Mouse (Mus musculus): Measurements from ENCODE around the gene Kpna3. TPM values are rescaled to one million over a fixed set of nuclear protein-coding genes. Genes with fewer than 3 reads are reported as not detected.

Gene Kpna3
- polyA plus RNA-seq, 1 experiment, result 56.8 TPM

DNA sequence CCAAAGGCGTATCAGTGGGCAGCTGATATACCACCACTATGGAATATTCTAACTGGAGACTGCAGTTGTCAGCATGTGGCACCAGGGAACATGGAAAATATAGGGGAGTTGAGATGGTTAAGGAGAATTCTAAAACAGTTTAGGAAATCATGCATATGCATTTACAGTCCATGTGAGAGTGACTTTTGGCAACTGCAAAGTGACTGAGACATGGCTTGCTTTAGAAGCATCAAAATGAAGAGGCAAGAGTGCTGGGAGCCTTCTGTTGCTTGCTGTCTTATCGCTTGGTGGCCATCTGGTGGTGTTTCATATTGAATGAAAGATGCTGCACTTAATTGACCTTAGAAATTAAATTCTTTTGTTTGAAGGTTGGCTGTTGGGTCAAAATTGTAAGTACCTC lies 72.4 kb downstream of the Kpna3 start:
- TF ChIP-seq POLR2A (IDR thresholded peaks at IDR 0.05; ENCODE audit: borderline replicate concordance, extremely low read depth, insufficient read depth, insufficient read length, poor library complexity, severe bottlenecking) (no peak), CTCF (IDR thresholded peaks at IDR 0.05; ENCODE audit: borderline replicate concordance, extremely low read depth, insufficient read depth, insufficient read length) (no peak)
- DNase-seq (ENCODE audit: low read depth), result peak; percentile 47

DNA sequence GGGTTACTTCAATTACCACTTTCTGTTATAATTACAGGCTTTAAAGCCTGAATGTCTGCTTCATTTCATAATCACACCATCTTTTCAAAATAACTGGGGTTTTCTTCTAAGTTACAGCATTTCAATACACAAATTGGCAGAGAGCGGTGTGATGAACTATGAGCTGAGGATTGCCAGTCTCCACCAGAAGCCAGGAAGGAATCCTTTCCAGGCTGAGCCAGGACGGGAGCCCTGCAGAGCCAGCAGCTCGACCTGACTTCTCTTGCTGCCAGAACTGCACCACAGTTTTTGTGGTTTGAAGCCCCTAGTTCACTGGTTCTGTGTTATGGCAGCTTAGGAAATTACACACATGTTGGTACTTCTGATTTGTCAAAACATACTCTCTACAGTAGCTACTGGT lies 75.0 kb downstream of the Kpna3 start:
- no peak for TF ChIP-seq POLR2A (IDR thresholded peaks at IDR 0.05; ENCODE audit: borderline replicate concordance, extremely low read depth, insufficient read depth, insufficient read length, poor library complexity, severe bottlenecking)
- no peak for TF ChIP-seq CTCF (IDR thresholded peaks at IDR 0.05; ENCODE audit: borderline replicate concordance, extremely low read depth, insufficient read depth, insufficient read length)

DNA sequence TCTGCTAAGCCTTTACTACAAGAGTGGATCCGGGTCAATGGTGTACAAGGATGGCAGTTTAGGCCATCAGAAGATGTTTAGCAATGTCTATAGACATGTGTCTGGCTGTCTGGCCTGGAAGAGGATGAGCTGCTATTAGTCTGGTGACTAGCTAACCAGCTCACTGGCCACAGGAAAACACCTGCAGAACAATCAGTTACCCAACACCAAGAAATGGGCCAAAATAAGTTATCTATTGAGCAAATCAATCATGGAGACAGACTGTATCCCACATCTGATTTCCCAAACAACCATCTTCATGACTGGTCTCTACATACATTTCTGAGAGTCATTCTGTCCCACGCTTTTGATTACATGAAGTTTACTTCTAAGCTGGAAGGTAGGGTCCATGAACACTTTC lies 75.9 kb downstream of the Kpna3 start:
- no peak for DNase-seq (ENCODE audit: low read depth)
- TF ChIP-seq CTCF (IDR thresholded peaks at IDR 0.05; ENCODE audit: borderline replicate concordance, extremely low read depth, insufficient read depth, insufficient read length) (no peak), POLR2A (IDR thresholded peaks at IDR 0.05; ENCODE audit: borderline replicate concordance, extremely low read depth, insufficient read depth, insufficient read length, poor library complexity, severe bottlenecking) (no peak)

More for the DNA sequence above, 75.0 kb downstream of the Kpna3 start:
- DNase-seq (ENCODE audit: low read depth), result no peak

DNA sequence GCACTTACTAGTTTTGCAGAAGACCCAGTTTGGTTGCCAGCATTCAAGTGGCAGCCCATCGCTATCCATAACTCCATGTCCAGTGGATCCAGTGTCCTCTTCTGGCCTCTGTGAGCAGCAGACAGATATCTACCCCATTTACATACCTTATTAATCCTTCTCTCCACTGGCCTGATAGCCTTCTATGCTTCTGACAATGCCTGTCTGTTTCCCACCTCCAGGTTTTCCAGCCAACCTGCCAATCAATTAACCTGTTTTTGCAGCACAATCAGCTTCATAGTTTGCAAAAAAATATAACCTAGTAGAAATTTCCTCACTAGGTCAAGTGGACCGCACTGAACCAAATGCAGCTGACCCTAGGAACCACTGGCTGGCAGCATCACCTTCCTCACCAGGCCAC lies 77.4 kb downstream of the Kpna3 start:
- TF ChIP-seq CTCF (IDR thresholded peaks at IDR 0.05; ENCODE audit: borderline replicate concordance, extremely low read depth, insufficient read depth, insufficient read length) (no peak), POLR2A (IDR thresholded peaks at IDR 0.05; ENCODE audit: borderline replicate concordance, extremely low read depth, insufficient read depth, insufficient read length, poor library complexity, severe bottlenecking) (no peak)
- DNase-seq (ENCODE audit: low read depth), result no peak

DNA sequence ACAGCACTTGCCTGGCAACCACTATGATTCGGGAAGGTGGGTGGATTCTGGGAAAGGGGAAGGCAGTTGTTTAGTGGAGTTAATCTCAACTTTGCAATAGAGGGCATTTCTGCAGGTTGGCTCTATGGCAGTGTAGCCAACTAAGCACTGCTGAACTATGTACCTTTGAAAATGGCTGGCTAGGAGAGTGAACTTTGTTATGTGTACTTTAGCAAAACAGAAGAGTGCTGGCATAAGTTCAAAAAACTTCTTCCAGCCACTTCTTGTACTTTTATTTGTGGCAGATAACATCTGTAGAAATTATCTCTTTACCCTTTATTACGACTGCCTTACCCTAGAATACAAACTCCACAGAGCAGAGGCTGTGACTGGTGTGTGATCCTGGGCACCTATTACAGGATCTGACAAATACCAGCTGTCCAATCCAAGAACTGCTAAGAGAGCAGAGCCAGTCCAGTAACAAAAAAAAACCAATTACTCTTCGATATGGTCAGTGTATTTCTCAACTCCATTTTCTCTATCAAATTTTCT lies 78.6 kb downstream of the Kpna3 start:
- no peak for DNase-seq (ENCODE audit: low read depth)
- no peak for TF ChIP-seq POLR2A (IDR thresholded peaks at IDR 0.05; ENCODE audit: borderline replicate concordance, extremely low read depth, insufficient read depth, insufficient read length, poor library complexity, severe bottlenecking)
- TF ChIP-seq CTCF (IDR thresholded peaks at IDR 0.05; ENCODE audit: borderline replicate concordance, extremely low read depth, insufficient read depth, insufficient read length), result no peak

DNA sequence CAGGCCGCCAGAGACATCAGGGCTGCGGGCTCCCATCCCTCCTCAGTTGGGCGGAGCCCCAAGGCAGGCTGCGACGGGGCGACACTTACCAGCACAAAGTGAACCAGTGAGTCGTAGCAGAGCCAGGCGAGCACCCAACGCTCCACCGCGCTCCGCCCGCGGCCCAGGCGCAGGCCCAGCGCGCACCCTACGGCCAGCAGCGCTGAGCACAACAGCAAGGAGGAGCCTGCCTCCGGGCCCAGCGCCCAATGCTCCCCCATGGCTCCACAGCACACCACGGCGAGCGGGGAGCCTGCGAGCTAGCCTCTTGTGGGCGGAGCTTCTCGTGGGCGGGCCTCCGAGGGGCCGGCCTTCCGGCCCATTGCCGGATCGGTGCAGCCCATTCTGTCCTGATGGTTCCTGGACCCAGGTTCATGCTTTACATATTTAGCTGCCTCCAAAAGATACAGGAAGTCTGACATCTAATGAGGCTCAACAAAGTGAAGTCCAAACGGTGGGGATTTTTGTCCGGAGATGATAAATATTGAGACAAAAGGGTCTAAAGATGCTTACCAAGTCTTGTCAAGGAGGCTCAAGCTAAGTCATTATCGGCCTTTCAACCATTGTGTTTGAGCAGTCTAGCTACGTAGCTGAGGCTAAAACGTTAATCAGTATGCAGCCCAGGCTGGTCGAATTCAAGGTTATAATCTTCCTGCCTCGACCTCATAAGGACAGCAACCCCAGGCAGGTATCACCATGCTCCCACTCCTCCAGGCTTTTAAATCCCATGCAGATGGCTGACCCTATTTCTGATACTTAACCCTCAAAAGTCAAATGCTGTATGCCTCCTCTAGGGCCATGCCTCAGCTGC lies 79.3 kb downstream of the Kpna3 start, which contains the start of gene Ebpl:
TSS of gene Ebpl (minus strand) at position 309 of the 850 bp plus-strand sequence.
- TF ChIP-seq POLR2A (IDR thresholded peaks at IDR 0.05; ENCODE audit: borderline replicate concordance, extremely low read depth, insufficient read depth, insufficient read length, poor library complexity, severe bottlenecking), result peak; percentile 80
- 0 out of 2 replicates have a peak, but pooled peaks have one; percentile 0 for TF ChIP-seq CTCF (IDR thresholded peaks at IDR 0.05; ENCODE audit: borderline replicate concordance, extremely low read depth, insufficient read depth, insufficient read length)
- DNase-seq (ENCODE audit: low read depth), result peak; percentile 95

DNA sequence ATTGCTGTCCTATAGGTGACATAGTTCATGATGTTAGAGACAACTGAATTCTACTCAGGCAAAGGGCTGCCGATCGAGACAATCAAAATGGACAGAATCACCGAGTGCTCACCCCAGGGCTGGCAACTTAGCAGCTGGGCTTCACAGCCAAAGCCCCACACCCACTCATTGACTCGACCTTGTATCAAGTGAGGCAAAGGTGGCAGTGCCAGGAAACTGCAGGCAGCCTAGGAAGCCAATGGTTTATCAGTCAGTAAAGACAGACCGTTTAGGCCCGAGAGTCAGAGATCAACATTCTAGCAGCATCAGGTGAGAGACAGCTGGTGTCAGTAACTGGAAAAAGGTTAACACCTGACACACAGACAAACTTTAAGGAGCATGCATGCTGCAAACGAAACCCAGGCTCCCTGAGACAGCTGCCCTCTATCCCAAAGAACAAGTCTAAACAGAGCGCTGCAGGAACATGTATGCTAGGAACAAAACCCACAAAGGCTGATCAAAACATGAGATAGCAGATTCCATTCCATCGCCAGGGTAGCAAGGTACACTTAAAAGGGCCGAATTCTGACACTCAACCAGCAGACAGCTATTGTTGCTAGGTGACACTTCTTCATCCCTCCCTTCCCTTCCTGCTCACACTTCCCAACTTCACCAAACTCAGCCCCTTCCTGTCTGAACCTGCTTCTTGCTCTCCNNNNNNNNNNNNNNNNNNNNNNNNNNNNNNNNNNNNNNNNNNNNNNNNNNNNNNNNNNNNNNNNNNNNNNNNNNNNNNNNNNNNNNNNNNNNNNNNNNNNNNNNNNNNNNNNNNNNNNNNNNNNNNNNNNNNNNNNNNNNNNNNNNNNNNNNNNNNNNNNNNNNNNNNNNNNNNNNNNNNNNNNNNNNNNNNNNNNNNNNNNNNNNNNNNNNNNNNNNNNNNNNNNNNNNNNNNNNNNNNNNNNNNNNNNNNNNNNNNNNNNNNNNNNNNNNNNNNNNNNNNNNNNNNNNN lies 85.1 kb downstream of the Kpna3 start:
- no peak for DNase-seq (ENCODE audit: low read depth)

DNA sequence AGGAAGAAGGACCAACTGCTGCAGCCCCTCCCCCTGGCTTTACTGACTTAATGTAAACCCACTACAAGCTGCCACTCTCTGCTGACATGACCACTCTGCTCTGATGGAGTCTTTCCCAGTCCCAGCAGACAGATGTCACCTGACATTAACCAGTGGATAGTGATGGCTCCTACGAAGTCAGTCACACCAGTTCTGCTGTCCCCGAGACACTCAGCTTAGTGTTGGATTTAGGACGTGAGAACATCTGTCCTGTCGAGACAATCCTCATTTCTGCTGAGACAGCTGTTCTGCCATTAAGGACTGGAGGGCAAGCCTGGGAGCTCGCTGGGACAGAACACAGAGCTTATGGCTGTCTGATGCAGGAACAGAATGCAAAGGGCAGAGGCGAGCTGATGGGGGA lies 88.9 kb downstream of the Kpna3 start:
- TF ChIP-seq CTCF (IDR thresholded peaks at IDR 0.05; ENCODE audit: borderline replicate concordance, extremely low read depth, insufficient read depth, insufficient read length), result no peak
- TF ChIP-seq POLR2A (IDR thresholded peaks at IDR 0.05; ENCODE audit: borderline replicate concordance, extremely low read depth, insufficient read depth, insufficient read length, poor library complexity, severe bottlenecking), result no peak
- no peak for DNase-seq (ENCODE audit: low read depth)

More for the DNA sequence above, 85.1 kb downstream of the Kpna3 start:
- TF ChIP-seq CTCF (IDR thresholded peaks at IDR 0.05; ENCODE audit: borderline replicate concordance, extremely low read depth, insufficient read depth, insufficient read length) (no peak), POLR2A (IDR thresholded peaks at IDR 0.05; ENCODE audit: borderline replicate concordance, extremely low read depth, insufficient read depth, insufficient read length, poor library complexity, severe bottlenecking) (no peak)

DNA sequence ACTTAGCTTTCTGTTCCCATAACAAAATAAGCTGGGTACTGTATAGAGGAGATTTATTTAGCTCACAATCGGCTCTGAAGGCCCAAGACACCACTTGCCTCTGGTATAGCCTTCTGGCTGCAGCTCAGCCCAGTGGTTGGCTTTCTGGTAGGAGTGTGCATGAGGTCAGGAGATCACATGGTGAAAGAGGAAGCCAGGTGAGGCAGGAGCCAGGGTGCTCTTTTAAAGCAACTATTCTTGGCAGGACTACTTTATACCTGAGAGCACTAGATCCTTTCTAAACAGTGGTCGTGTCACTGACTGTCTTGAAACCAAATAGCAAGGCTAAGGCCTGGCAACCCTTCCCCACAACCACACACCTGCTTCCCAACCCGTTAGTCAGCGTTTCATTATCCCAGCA lies 89.8 kb downstream of the Kpna3 start:
- TF ChIP-seq POLR2A (IDR thresholded peaks at IDR 0.05; ENCODE audit: borderline replicate concordance, extremely low read depth, insufficient read depth, insufficient read length, poor library complexity, severe bottlenecking) (no peak), CTCF (IDR thresholded peaks at IDR 0.05; ENCODE audit: borderline replicate concordance, extremely low read depth, insufficient read depth, insufficient read length) (no peak)
- DNase-seq (ENCODE audit: low read depth), result no peak

DNA sequence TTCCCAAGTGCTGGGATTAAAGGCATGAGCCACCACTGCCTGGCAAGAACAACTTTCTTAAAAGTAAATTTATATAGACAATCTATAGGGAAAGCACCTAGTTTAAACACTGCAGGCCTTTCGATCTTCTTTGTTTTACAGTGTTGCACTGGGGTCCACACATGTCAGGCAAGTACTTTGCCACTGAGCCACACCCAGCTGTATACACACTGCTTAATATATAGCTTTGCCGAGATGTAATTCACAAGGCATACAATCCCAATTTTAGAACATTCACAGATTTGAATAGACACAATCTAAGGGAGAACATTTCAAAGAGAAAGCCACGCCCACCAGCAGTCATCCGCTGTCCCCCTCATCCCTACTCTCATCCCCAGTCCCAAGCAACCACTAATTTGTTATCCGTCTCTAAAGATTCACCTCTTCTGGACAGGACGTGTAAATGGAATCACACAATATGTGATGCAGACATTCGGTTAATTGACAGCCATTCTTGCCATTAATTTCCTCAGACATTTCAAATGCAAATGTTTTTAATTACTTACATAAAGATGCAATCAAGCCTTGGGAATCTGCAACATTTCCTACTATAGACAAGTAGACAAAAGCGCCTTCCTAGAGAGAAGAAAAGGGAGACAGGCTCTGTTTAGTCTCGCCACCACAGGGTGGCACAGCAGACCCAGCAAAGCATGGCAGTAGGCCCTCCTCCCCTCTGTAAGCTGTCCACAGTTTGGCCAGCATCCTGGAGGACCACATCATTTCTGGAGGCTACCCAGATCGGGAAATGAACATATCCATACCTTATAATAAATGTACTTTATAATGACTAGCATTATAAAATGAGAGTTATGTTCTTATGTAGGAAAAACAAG lies 92.6 kb downstream of the Kpna3 start:
- TF ChIP-seq POLR2A (IDR thresholded peaks at IDR 0.05; ENCODE audit: borderline replicate concordance, extremely low read depth, insufficient read depth, insufficient read length, poor library complexity, severe bottlenecking) (no peak), CTCF (IDR thresholded peaks at IDR 0.05; ENCODE audit: borderline replicate concordance, extremely low read depth, insufficient read depth, insufficient read length) (peak; percentile 65)
- peak; percentile 90 for DNase-seq (ENCODE audit: low read depth)

All from brain, embryonic 14.5 days (tissue).